Mouse (Mus musculus) adrenal gland, postnatal 25 days (tissue): ENCODE results near the gene Asic4. TPM values are rescaled to one million over a fixed set of nuclear protein-coding genes. Genes with fewer than 3 reads are reported as not detected.
A peak's percentile ranks its signal among the peaks of the same experiment; 100 is the strongest.

ENCODE experiments used
- DNase-seq: peaks from one replicate; pipeline ENCODE4 v3.0.0; 2021; ENCODE audit warnings: mixed read lengths
- long read RNA-seq: library from polyadenylated mRNA; stranded (forward); transcript quantifications from one replicate; pipeline ENCODE4 v2.0.0, GENCODE M21; 2021
- total RNA-seq: library from RNA; stranded (reverse); gene quantifications from 2 replicates; pipeline ENCODE4 v1.2.3, GENCODE M21; 2021

Gene Asic4
- 4.8 and 6.9 TPM in 2 replicates for total RNA-seq
- long read RNA-seq, partial matches to known transcripts, result 0 of 2 reads
- long read RNA-seq, other reads (novel, unspliced or antisense), result 1 of 2 reads

DNA sequence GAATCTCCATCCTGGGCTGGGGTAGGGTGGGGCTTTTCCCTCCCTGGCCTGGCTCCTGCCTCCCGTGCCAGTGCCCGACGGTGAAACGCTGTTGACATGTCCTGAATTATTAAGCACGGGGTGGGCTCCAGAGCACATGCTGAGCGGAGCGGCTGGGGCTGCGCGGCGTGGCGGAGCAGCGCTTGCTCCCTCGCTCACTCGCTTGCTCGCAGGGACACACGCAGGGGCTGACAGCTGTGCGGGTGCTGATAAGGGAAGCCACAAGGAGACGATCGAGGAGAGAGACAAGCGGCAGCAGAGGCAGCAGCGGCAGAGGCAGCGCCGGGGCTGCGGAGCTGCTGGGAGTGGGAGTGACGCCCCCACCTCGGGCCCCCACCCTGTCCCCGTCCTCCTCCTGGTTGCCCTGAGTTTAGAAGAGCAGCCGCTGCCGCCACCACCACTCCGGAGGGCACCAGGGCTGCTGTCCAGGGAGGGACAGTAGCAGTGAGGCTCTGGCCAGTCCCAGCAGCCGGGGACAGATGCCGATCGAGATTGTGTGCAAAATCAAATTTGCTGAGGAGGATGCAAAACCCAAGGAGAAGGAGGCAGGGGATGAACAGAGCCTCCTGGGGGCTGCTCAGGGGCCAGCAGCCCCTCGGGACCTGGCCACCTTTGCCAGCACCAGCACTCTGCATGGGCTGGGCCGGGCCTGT, at the start of gene Asic4:
Gene Asic4, plus strand, starts transcription at position 123 of the 692 bp plus-strand sequence.
- DNase-seq, result no peak

DNA sequence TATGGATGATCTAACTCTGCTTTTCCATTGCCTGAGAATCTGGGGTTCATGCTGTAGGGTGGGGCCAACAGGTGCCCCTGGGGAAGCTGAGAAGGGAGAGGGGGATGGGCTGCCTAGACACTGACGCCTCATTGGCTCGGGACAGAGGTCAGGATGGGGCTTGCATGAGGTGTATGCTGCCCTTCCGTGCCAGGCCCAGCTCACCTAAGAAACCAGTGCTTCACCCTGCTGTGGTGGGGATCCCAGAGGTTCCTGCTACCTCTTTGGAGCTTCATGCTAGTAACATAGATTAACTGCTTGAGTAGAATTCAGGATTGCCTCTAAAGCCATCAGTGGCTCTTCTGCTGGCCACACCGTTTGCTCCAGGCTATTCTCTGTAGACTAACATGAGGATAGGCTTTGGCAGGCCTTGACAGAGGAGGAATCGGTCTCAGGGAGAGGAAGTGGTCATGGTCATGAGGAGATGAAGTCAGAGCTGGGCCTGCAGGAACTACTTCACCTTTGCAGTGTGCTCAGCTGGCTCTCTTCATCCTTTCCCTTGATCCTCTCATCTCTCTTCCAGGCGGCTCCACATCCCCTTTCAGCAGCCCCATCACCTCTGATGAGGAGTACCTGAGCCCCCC, 49.6 kb upstream of the Asic4 start:
- DNase-seq, result no peak

DNA sequence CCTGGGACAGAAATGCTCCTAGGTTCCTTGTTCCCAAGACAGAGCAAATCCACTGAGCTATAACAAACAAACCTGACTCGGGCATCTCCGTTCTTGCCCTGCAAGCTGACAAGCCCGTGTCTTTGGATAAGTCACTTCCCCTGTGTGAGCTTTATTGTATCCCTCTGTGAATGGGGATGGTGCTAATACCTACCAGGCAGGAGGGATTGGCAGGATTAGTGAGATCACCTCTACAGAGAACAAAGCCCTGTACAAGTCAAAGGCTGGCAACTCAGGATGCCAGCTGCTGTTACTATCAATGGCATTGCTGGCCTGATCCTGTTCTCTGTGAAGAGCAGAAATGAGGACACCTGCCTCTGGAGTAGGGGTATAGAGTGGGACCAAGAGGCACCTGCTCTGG, 44.7 kb upstream of the Asic4 start:
- DNase-seq, result no peak

DNA sequence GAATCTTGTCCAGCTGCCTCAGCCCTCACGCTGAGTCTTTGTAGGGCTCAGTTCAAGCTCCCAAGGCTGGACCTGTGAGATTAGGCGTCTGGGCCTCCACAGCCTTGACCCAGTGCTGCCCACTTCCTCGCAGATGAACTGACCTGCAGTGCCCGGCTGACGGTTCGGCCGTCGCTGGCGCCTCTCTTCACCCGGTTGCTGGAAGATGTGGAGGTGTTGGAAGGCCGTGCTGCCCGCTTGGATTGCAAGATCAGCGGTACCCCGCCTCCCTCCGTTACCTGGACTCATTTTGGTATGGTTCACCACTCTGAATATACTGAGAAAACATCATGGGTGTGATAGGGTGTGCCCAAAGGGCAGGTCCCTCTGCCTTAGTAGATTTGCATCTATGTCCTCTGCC, 44.1 kb upstream of the Asic4 start:
- DNase-seq, result no peak

DNA sequence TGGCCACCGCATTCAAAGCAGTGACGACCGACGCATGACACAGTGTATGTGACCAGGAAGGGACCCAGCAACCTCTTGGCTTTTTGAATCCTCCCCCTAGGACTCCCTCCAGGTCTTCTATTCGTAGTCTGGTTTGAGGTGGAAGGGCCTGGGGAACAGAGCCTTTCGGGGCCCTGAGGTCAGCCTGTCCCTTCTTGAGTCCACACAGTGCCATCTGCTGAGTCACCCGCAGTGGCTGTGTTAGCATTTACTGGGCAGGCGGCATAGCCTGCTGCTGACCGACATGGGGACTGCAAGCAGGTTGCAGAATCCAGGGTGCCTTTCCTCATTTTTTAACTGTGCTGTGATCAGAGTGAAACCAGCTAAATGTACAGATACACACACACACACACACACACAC, 43.2 kb upstream of the Asic4 start:
- DNase-seq, result no peak

DNA sequence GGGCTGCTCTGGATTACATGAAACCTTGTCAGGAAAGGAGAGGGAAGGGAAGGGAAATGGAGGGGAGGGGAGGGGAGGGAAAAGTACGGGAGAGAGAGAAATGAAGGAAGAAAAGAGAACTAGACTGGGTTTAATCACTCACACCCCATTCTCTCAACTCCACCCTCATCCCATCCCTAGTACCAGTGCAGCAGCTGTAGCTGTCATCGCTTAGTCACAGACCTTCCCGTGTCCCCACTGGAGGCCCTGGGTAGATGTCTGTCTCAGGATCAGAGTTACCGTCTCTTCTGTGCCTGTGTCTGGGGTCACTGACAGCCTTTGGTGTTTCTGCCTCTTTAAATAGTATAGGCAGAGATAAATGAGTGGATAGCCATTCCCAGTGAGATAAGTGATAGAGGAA, 42.0 kb upstream of the Asic4 start:
- DNase-seq, result no peak

DNA sequence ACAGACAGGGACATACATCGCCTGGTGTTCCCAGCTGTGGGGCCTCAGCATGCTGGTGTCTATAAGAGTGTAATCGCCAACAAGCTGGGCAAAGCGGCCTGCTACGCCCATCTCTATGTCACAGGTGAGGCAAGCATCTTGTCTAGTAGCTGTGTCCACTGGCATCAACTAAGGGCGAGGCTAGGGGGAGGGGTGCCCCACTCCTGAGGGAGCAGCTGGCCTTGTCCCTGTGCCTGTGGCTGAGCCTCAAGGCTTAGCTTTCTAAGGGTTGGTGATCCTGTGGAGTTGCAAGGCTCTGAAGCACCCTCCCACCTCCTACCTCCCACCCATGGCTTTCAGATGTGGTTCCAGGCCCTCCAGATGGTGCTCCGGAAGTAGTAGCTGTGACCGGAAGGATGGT, 40.3 kb upstream of the Asic4 start:
- DNase-seq, result no peak

DNA sequence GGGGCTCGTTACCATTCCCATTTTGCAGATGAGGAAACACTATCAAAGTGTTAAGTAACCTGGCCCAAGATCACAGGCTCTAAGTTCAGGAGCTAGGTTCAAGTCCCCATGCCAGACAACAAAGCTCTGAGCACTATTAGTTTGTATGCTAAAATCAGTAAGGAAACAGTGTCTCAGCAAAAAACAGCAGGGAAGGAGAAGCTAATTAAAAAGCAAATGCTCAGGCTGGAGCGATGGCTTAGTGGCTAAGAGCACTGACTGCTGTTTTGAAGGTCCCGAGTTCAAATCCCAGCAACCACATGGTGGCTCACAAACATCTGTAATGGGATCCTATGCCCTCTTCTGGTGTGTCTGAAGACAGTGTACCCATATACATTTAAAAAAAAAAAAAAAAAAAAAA, 38.0 kb upstream of the Asic4 start:
- no peak for DNase-seq

DNA sequence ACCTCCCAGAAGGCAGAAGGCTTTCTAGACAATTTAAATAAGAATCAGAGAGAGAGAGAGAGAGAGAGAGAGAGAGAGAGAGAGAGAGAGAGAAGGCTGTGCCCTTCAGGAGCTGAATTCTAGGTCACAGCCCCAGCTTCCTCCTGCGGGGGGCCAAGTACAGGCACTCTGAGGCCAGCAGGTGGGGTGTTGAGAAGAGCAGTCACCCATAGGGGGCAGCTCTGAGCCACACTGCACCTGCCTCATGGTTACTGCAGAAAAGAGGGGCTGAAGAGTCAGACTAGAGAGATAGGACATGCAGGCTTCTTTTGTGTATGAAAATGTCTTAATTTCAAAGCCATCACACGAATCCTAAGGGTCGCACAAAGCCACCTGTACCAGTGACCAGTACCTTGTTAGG, 36.5 kb upstream of the Asic4 start:
- DNase-seq, result no peak

DNA sequence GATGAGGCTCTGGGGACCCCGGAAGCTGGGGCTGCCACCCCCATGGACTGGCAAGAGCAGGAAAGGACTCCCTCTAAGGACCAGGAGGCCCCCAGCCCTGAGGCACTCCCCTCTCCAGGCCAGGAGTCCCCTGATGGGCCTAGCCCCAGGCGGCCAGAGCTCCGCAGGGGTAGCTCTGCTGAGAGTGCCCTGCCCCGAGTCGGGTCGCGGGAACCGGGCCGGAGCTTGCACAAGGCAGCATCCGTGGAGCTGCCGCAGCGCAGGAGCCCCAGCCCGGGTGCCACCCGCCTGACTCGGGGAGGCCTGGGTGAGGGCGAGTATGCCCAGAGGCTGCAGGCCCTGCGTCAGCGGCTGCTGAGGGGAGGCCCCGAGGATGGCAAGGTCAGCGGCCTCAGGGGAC, 28.4 kb upstream of the Asic4 start:
- no peak for DNase-seq

DNA sequence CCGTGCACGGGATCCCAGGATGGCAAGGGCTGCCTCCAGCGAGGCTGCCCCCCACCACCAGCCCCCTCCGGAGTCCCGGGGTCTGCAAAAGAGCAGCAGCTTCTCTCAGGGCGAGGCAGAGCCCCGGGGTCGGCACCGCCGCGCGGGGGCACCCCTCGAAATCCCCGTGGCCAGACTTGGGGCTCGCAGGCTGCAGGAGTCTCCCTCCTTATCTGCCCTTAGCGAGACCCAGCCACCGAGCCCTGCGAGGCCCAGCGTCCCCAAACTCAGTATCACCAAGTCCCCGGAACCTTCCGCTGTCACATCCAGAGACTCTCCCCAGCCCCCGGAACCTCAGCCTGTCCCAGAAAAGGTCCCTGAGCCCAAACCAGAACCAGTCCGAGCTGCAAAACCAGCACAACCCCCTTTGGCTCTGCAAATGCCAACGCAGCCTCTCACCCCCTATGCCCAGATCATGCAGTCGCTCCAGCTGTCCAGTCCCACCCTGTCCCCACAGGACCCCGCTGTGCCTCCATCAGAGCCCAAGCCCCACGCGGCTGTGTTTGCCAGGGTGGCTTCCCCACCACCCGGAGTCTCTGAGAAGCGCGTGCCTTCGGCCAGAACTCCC, 27.9 kb upstream of the Asic4 start:
- DNase-seq, result no peak

DNA sequence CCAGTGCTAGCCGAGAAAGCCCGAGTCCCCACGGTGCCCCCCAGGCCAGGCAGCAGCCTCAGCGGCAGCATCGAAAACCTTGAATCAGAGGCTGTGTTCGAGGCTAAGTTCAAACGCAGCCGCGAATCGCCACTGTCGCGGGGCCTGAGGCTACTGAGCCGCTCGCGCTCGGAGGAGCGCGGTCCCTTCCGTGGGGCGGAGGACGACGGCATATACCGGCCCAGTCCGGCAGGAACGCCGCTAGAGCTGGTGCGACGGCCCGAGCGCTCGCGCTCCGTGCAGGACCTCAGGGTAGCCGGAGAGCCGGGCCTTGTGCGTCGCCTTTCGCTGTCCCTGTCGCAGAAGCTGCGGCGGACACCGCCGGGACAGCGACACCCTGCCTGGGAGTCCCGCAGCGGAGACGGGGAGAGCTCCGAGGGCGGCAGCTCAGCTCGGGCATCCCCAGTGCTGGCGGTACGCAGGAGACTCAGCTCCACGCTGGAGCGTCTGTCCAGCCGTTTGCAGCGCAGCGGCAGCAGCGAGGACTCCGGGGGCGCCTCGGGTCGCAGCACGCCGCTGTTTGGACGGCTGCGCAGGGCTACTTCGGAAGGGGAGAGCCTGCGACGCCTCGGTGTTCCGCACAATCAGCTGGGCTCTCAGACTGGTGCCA, 27.3 kb upstream of the Asic4 start:
- DNase-seq, result peak; percentile 53

DNA sequence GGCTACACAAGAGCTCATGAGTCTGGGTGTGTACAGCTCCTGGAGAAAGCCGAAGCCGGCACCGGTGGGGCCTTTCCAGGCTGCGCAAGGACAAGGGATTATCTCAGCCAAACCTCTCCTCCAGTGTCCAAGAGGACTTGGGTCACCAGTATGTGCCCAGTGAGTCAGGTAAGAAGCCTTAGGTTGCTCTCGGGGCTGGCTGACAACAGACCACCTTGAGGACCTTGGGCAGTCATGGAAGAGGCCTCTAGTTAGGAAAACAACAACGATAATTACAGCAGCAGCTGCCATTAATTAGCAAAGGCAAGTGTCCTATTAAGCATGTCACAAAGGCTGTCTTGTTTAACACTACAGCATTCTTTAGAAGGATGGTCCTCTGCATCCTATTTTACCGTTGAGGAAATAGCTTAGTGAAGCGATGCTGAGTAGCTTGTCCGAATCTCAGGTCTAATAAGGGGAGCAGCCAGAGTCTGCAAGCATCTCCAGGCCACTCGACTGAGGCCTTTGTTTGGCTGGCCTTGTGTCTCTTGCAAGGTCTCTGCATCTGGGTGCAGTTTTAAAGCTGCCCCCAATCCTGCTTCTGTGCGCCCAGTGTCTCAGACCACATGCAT, 26.4 kb upstream of the Asic4 start:
- DNase-seq, result no peak

DNA sequence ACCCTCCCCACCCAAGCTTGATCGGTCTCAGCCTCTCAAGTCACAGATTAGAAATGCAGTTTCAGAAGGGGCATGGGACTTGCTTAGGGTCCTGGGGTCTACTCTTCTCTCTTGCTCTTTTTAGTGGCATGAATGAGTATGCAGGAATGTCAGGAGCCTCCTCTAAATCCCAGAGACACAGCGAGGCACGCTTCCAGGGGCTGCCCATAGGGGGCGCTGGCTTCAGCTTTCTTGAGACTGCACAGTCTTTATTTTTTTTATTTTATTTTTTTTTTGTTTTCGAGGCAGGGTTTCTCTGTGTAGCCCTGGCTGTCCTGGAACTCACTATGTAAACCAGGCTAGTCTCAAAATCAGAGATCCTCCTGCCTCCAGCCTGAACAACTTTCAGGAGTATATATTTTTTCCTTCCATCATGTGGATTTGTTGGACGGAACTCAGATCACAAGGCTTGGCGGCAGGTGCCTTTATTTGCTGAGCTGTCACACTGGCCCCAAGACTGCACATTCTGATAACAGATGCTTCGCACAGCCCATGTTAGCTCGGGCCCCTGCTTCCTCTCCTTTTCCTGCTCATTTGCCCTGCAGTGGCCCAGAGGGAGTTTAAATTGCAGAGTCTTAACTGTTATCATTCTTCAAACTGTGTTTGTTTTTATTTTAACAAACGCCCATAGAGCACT, 24.3 kb upstream of the Asic4 start:
- DNase-seq, result peak; percentile 44

DNA sequence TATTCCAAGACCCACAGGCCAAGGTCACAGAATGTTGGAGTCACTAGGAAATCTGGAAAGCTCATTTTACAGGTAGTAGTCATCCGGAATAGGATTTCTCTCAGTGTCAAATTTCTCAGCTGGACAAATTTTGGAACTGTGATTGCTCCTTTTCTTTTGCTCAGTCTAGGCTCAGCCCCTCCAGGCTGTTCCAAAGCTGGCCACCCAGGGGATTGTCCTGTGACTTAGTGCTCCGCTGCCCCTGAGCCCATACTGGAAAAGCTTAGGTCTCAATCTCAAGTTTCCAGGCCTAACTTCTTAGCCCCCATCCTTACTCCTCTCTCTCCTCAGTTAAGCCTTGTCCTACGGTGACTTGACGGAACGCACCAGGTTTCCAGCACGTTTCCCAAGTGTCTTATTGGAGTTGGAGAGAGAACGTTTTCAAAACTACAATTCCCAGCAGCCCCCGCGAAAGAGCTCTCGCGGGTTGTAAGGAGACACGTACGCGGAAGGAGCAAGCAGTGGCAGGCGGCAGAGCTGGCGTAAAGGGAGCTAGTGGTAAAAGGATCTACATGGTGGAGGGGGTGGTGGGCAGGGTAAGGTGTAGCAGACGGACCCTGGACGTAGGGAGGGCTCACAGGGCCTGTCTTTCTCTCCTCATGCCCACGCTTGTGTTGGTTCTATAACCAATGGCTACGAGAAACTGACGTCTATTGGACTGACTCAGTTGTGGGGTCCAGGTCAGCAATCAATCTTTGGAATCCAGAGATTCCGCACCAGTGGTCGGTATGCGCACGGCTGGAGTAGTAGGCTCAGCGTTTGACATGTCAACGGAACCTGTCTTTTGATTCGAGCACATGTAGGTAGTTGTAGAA, 14.5 kb upstream of the Asic4 start, which contains the start of gene Gmppa:
Gene Gmppa, plus strand, starts transcription at position 456 of the 854 bp plus-strand sequence.
- peak; percentile 76 for DNase-seq

DNA sequence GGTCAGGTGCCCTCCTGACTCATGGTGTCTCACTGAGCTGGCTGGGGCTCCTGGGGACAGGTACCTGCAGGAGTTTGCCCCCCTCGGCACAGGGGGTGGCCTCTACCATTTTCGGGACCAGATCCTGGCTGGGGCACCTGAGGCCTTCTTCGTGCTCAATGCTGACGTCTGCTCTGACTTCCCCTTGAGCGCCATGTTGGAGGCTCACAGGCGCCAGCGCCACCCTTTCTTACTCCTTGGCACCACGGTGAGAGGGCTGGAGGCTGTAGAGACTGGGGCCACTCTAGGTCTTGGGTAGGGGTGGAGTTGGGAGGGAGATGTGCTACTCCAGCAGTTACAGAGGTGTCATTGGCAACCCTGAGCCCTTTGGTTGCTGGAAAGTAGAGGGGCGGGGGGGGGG, 11.5 kb upstream of the Asic4 start:
- no peak for DNase-seq

DNA sequence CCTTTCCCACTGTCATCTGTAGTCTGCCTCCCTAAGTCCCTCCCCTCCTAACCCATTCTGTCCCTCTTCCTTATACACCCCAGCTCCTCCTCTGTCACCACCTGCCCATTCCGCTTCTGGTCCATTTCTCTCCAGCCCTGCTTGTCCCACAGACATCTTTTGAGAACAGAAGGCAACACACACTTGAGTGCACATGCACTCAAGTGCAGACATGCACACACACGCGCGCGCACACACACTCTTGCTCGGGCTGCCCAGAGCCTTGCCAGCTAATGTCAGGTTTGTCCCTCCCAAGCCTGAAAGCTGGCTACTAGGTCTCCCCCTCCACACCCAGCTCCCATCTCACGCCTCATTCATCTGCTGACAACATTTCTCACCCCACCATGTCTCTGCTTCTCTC, 9.6 kb upstream of the Asic4 start:
- no peak for DNase-seq

DNA sequence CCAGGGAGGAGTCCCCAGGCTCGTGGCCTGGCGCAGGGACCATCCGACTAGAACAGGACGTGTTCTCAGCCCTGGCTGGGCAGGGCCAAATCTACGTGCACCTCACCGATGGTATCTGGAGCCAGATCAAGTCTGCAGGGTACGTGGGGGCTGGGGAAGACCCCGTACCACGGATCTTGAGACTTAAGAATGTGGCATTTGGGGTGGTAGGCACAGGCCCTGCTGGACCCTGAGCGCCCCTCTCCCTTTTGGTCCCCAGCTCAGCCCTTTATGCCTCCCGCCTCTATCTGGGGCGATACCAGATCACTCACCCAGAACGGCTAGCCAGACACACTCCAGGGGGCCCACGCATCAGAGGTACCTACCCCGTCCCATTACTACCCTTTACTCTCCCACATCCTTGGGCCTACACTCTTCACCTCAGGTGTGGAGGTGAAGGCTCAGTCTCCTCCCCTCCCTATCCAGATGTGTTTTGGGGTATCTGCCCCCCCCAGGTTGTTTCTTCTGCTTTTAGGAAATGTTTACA, 8.7 kb upstream of the Asic4 start:
- DNase-seq, result no peak

DNA sequence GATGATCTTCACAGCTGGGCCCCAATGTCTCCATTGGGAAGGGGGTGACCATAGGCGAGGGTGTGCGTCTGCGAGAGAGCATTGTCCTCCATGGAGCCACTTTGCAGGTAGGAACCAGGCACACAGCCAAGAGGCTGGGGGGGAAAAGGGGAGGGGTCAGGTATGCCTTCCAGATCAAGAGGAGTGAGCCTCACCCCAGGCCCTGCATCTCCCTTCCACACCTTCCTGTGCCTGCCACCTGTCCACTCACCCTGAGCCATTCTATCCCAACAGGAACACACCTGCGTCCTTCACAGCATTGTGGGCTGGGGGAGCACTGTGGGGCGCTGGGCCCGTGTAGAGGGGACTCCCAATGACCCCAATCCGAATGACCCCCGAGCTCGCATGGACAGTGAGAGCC, 8.1 kb upstream of the Asic4 start:
- DNase-seq, result no peak

DNA sequence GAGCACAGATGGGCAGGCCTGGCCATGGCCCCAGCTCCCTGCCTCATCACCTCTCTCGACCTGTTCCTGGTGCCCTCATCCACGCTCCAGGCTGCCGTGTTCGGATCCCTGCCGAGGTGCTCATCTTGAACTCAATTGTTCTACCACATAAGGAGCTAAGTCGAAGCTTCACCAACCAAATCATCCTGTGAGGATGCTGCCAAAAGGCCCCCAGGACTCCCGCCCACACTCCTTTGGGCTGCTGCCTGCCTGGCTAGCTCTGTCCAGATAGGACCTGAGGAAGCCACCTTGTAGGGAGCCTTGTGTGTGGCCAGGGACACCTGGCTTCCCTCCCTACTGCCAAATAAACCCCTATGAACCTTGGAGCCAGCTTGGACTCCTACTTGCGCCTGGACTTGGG, 7.4 kb upstream of the Asic4 start:
- DNase-seq, result no peak
